Mouse (Mus musculus) cerebellum, adult 8-10 months (tissue): ENCODE data around the gene Frmd4b.
"Not testable (repeated sequence)": the region's sequence is repeated elsewhere in the genome, so short reads cannot be mapped to it uniquely, and the experiment has no call there.

ENCODE experiments used
- DNase-seq: peaks from one replicate; pipeline ENCODE4 v3.0.0; 2022

Frmd4b gene

DNA sequence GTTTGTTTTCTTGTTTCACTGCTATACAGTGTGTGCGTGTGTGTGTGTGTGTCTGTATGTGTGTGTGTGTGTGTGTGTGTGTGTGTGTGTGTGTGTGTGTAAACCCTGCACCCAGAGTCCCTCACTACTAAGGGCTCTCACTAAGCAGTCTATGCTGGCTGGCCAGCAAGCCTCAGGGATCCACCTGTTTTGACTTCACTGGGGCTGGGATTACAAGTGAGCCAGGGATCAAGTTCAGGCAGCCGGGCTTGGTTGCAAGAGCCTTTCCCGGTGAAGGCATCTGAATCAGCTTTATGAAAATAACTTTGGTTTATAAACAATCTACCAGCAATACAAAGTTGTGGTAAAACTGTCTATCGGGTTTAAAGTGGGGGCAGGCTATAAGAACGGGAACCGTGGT, 206.0 kb downstream of the Frmd4b start:
- no peak for DNase-seq

GRCm38 (mm10) chr6:97409467-97410239, 207.7 kb downstream of the Frmd4b start:
- no peak for DNase-seq

- DNase-seq, result no peak
These were observed 209.4 kb downstream of the Frmd4b start for GRCm38 (mm10) chr6:97407914-97408313.

GRCm38 (mm10) chr6:97407425-97407824, 209.9 kb downstream of the Frmd4b start:
- no peak for DNase-seq

GRCm38 (mm10) chr6:97405311-97405710, 212.0 kb downstream of the Frmd4b start:
- no peak for DNase-seq

GRCm38 (mm10) chr6:97402822-97403472, 214.4 kb downstream of the Frmd4b start:
- DNase-seq, result no peak

GRCm38 (mm10) chr6:97400446-97400845, 216.9 kb downstream of the Frmd4b start:
- no peak for DNase-seq

DNA sequence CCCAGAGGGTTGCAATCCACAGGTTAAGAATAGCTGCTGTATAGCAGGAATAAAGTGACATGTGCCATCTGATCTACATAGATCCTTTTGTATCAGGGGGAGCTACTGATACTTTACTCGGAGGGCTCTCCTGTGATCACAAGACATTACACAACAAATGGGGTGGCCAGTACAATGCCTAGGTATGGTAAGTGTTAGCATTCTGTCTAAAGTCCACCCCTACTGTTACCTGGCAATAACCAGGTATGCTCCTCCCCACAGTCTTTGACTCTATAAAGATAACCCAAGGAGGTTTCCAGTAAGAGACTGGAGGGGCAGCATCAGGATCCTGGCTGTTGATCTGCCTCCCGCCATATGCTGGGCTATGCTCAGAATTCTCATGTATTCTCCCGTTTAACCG, 219.4 kb downstream of the Frmd4b start:
- DNase-seq, result no peak

DNA sequence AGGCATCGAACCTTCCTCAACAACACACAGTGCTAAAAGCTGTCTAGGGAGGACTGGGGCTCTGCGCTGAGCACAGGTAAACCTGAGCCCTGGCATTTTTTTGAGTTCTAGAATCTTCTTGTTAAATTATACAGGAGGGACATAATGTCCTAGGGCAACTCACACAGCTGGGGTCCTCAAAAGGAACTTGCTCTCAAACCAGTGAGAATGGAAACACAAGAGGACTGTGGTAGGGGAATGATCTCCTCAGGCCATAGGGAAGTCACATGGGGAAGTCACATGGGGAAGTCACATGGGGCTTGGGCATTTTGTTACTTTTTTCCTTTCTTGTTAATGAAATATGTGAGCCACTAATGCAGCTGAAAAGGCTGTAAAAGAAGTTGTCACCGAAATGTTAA, 220.4 kb downstream of the Frmd4b start:
- DNase-seq, result no peak

GRCm38 (mm10) chr6:97396351-97396956, 220.9 kb downstream of the Frmd4b start:
- no peak for DNase-seq

- no peak for DNase-seq
These were observed 221.6 kb downstream of the Frmd4b start for GRCm38 (mm10) chr6:97395477-97396350.

GRCm38 (mm10) chr6:97394473-97395075, 222.8 kb downstream of the Frmd4b start:
- DNase-seq, result no peak

GRCm38 (mm10) chr6:97392912-97393311, 224.4 kb downstream of the Frmd4b start:
- DNase-seq, result no peak

DNA sequence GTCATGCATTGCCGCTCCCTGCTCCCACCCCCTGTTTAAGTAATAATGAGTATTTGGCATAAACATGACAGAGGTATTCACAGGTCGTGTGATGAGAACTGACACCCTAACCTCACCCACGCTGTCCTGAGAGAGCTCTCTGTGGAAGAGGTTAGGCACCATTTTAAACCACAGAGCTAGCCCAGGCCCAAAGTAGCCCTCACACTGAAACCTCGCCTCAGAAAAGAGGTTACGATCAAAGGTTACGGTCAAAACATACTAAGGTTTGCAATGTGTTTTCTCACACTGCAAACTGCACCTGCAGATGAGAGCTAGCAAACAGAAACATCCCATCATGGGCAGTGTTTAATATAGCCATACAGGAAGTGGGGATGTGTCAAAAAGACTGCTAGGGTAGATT, 230.0 kb downstream of the Frmd4b start:
- DNase-seq, result no peak

- no peak for DNase-seq
These were observed 232.4 kb downstream of the Frmd4b start for GRCm38 (mm10) chr6:97384918-97385317.

DNA sequence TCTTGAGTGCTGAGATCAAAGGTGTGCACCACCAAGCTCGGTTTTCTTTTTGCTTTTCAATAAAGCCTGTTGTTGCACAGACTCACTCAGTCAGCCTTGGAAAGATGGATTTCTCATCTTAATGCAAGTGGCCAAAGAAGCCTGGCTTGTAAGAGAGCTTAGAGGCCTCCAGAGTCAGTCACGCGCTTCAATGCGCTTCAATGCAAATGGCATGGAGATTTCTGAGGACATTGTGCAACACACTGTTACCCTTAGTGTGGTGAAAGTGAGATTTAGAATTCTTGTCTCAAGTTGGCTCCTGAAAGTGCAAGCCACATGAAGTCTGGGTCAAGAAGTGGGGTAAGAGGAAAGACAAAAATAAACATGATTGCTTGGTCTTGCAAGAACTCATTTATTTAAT, 236.1 kb downstream of the Frmd4b start:
- DNase-seq, result no peak

DNA sequence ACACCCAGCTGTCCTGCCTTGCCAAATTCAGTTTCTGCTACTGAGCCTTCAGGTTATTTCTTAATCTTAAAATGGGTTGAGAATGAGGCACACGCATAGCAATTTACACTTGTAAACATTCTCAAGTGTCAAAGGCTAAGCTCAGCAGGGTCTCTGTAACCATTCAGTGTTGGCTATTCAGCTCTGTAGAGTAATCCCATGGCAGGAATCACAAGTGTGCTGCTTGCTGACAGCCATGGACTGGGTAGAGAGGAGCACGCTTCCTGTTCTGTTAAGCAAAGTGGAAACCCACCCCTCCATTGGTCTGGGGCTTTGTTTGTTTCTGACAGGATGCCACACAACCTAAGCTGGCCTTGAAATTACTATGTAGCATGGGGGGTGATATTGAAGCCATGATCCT, 246.4 kb downstream of the Frmd4b start:
- no peak for DNase-seq

DNA sequence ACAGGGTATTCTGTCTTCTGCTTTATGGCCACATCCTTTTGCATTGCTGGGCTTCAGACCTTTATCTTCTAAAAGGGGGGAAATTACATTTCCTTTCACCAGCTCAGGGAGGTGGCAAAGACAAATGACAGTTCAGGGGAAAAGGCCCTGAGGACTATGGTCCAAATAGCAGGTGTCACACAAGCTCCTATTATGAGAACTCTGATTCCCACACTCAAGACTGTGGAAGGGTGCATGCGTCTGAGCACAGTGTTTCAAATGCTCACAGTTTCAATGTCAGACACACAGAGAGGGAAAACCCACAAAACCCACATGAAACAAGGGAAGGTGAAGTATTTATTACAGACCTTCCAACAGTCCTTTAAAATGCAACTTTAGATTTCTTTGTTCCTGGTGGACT, 246.9 kb downstream of the Frmd4b start:
- DNase-seq, result no peak

- DNase-seq, result no peak
These were observed 253.5 kb downstream of the Frmd4b start for GRCm38 (mm10) chr6:97363846-97364245.

GRCm38 (mm10) chr6:97357606-97358005, 259.7 kb downstream of the Frmd4b start:
- DNase-seq, result not testable (repeated sequence)

- DNase-seq, result no peak
These were observed 260.7 kb downstream of the Frmd4b start for GRCm38 (mm10) chr6:97356612-97357011.

GRCm38 (mm10) chr6:97355141-97355540, 262.2 kb downstream of the Frmd4b start:
- DNase-seq, result no peak

DNA sequence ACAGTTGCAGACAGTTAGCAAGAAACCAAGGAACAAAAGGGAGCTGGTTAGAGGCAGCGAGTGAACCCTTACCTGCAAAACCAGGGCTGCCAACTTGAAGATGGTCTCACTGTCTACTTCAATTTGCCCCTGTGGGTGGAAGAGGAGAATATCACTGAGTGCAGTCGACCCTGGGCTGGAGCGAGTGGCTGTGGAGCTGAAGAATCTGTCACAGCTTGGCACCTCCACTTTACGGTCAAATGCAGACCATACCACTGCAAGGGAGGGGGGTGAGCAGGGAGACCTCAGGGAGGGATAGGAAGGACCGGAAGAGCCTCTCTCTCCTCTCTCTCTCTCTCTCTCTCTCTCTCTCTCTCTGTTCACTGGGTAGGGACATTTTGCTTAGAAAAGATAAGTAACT, 263.4 kb downstream of the Frmd4b start:
- no peak for DNase-seq
